Mouse (Mus musculus) layer of hippocampus, postnatal 25 days (tissue): ENCODE measurements around the gene Lgals8. TPM values are rescaled to one million over a fixed set of nuclear protein-coding genes. Genes with fewer than 3 reads are reported as not detected.
A peak's percentile ranks its signal among the peaks of the same experiment; 100 is the strongest.
"Not testable (repeated sequence)": the region's sequence is repeated elsewhere in the genome, so short reads cannot be mapped to it uniquely, and the experiment has no call there.

Experiments used
- DNase-seq, 2 experiments: peaks; one replicate each; pipeline ENCODE4 v3.0.0; 2022; ENCODE audit warnings: mixed read lengths in 2 of 2, low spot score in 1 of 2; ENCODE audit errors: extremely low spot score in 1 of 2
- total RNA-seq, 2 experiments: library from RNA; stranded (reverse); gene quantifications; 2 replicates each; pipeline ENCODE4 v1.2.3; 2021

The Lgals8 gene
- total RNA-seq, result 10 to 100 TPM; 27.1 to 34.3 TPM

- DNase-seq, result no peak
Observed at GRCm38 (mm10) chr13:12464844-12465243, at the start of gene Lgals8. Lgals8 (minus strand) TSS chr13:12464944.

- DNase-seq, result no peak
Observed at GRCm38 (mm10) chr13:12511189-12511965, 46.6 kb upstream of the Lgals8 start.

GRCm38 (mm10) chr13:12510032-12510431 is 45.3 kb upstream of the Lgals8 start:
- DNase-seq, result no peak

GRCm38 (mm10) chr13:12507426-12507825 is 42.7 kb upstream of the Lgals8 start:
- no peak for DNase-seq

- no peak for DNase-seq
Observed at GRCm38 (mm10) chr13:12505359-12505758, 40.6 kb upstream of the Lgals8 start.

DNA sequence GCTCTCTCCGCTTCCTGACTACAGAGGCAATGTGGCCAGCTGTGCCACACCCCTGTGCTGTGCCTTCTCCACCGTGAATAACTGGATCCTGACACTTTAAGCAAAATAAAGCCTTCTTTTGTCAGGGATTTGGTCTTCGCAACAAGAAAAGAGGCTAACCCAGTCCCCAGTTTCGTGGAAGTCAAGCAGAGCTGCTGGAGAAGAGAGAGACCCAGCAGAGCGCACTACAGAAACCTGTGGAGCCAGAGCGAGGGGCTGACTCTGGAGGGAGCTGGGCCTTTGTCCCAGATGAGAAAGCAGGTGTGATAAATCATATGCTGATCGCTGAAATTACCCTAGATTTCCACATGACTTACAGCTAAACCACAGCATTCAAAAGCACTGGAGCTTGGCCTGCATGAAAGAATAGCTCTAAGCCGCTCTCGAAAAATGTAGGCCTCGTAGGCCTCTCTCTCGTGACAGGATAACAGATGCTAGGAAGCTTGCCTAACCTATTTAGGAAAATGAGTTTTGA is 38.6 kb upstream of the Lgals8 start:
- DNase-seq, result no peak

GRCm38 (mm10) chr13:12502665-12503237 is 38.0 kb upstream of the Lgals8 start:
- DNase-seq, result no peak

GRCm38 (mm10) chr13:12499107-12499506 is 34.4 kb upstream of the Lgals8 start:
- no peak for DNase-seq

GRCm38 (mm10) chr13:12497809-12498208 is 33.1 kb upstream of the Lgals8 start:
- DNase-seq, result no peak

- no peak for DNase-seq
Observed at GRCm38 (mm10) chr13:12494750-12495149, 30.0 kb upstream of the Lgals8 start.

- no peak for DNase-seq
Observed at GRCm38 (mm10) chr13:12492515-12492914, 27.8 kb upstream of the Lgals8 start.

DNA sequence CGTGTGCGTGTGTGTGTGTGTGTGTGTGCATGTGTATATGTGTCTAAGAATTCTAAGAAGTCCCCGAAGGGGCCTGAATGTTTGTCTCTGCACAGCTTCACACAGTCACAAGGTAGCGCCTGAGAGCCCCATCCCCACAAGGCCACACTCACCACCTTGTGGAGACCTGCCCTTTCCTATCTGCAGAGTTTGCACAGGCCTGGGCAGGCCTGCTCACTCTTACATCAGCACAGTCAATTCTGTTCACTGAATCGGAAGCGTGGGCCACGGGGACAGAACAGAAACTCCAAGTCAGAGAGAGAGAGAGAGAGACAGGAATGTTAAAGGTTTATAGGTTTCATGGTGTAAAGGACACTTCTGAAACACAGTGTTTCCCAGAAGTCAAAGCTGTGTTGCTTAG is 20.9 kb upstream of the Lgals8 start:
- DNase-seq, result no peak

- no peak for DNase-seq
Observed at GRCm38 (mm10) chr13:12485197-12485596, 20.5 kb upstream of the Lgals8 start.

DNA sequence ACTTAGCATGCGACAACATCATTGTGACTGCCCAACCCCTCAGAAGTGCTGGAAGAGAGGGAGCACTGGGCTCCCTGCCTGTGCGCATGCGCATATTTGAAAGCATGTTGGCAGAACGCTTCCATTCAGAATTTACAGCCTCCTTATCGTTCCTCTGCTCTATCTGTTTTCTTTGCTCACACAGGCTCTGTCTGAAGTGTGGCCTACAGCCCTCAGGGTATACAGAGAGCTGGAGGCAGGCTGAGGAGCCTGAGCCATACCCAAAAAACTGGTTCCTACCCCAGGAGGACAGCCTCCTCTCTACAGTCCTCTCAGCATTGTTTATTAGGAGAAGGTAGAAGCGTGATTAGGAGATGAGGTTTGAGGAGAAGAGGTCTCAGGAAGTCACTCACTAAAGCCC is 15.1 kb upstream of the Lgals8 start:
- no peak for DNase-seq

DNA sequence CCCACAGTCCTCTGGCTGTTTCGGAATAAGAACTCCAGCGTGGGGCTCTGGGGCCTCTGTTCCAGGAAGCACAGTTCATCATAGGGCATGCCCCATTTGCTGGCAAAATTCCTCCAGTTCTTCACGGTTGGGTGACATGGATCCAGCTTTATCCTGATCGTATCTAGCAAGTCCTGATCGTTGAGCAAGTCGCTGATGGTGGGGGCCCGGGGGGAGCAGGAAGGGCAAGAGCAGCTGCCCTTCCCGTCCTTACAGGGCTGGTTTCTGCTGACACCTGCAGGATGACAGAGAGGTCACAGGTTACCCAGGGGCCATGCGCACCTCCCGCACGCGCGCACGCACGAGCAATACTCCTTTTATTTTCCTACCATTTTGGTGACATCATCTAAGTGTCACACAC is 13.6 kb upstream of the Lgals8 start:
- no peak for DNase-seq

DNA sequence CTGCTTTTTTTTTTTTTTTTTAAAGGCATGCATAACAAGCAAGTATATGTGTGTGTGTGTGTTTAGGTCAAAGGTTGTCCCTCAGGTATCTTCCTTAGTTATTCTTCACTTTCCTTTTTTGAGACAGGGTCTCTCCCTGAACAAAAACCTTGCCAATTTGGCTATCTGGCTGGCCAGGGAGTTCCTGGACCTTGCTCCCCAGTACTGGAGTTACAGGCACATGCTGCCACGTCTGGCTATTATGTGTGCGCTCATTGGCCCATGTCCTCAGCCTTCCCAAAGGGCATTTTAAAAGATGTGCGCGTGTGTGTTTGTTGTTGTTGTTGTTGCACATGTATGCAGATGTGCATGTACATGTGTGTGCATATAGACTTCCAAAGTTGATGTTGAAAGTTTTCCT is 12.1 kb upstream of the Lgals8 start:
- DNase-seq, result no peak

DNA sequence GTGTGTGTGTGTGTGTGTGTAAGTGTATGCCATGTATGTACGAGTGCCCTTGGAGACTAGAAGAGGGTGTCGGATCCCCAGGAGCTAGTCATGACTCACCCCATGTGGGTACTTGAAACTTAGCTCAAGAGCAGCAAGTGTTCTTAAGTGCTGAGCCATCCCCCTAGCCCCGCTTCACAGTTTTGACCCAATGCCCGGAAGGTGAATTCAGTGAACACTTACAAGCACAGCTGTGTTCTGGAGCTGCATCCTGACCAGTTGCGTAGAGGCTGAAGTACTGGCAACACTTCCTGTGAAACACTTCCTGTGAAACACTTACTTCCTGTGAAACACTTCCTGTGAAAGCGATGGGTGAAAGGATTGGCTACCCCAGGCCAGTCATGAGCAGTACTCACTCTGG is 10.5 kb upstream of the Lgals8 start:
- DNase-seq, result no peak

DNA sequence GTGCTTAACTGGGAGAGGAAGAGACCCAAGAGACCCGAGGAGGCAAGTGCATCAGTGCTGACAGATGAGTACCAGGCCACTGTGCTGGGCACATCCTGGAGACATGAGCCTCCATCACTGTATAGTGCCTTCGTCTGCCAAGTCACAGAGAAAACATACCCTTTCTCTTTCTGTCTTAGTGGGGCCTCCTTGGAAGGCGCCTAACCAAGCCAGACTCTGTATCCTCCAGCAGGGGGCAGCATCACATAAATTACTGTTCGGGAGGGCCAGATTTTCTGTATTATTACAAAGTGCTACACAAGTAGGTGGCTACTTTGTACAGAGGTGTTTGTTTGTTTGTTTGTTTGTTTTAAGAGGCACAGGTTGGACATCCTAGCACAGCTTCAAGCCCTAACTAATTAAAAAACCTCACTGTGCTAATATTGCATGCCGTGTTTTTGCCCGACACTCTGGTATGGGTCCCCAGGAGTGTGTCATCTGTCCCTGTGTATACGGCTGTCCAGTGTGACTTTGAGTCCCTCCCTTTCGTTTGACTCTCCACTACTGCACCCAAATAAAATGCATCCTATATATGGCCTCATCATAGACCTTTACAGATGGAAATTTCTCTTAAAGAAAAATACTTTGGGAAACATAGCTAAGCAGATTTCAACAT is 9.1 kb upstream of the Lgals8 start:
- peak; percentile 67 to 90 for DNase-seq

DNA sequence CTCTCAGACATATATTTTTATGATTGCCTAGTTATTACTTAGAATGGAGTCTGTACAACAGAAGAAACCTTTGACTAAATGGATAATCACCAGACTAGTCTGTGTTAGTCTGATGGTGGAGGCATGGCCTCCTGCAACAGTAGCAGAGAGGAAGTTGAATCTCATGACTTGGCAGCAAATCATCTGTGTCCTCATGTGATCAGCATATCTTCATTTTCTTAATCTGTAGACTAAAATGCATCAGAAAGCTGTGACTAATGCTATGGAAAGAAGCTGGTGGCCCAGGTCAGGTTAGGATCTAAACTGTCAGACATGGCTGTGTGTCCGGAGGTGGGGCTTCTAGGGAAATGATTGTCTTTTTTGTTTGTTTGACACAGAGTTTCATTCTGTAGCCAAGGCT is 3.7 kb upstream of the Lgals8 start:
- no peak for DNase-seq

DNA sequence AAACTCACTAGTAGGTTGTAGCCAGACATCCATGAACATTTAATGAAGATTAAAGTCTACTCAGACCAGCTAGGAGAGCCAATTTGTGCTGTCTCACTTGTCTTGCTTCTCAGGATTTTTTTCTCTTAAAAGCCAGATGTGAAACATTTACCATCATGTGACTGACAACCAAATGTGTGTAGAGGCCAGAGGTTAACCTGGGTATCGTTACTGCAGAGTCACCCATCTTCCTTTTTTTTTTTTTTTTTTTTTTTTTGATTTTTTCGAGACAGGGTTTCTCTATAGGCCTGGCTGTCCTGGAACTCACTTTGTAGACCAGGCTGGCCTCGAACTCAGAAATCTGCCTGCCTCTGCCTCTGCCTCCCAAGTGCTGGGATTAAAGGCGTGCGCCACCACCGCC is 585 bp downstream of the Lgals8 start:
- DNase-seq, result not testable (repeated sequence)

DNA sequence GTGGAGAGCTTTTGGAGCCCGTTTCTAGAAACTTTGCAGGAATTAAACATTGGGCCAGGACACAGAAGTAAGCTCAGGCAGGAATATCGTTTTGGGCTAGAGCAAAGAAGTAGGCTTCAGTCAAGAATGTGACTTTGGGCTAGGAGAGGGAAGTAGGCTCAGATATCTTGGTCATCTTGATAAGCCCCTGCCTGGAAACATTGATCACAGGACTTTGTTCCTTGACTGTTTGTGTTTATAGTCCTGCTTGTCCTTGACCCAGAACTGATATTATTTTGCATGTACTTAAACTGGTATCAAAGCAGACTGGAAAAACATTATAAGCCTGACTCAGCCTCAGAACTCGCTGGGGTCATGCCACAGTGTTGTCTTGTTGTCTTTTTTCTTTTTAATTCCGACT is 2.1 kb downstream of the Lgals8 start:
- no peak for DNase-seq

- no peak for DNase-seq
Observed at GRCm38 (mm10) chr13:12461730-12462119, 3.0 kb downstream of the Lgals8 start.
